Mouse (Mus musculus) midbrain, embryonic 14.5 days (tissue): ENCODE data around the gene 5730522E02Rik. TPM values are rescaled to one million over a fixed set of nuclear protein-coding genes. Genes with fewer than 3 reads are reported as not detected.

Experiments
- ATAC-seq: fragments of 200-750 bp; cut with Nextera tagmentation; 2 replicates; pipeline ENCODE4 v1.8.0; 2017; ENCODE audit warnings: moderate number of reproducible peaks, moderate library complexity; ENCODE audit not compliant: low FRiP score, low TSS enrichment
- DNase-seq: peaks from one replicate; pipeline ENCODE4 v3.0.0-alpha.2; 2015
- H3K27ac ChIP-seq: fragments of 300-500 bp; sonication (generic); replicated peaks from 2 replicates; pipeline ENCODE4 v1.5.1; 2014; ENCODE audit warnings: mild to moderate bottlenecking, low read depth, low read length, moderate library complexity
- H3K27me3 ChIP-seq: fragments of 300-500 bp; sonication (generic); 2 replicates; pipeline ENCODE4 v1.6.1; 2014; ENCODE audit warnings: low read length, control low read depth, mixed read lengths; ENCODE audit not compliant: control insufficient read depth, insufficient read depth
- H3K36me3 ChIP-seq: fragments of 300-500 bp; sonication (generic); 2 replicates; pipeline ENCODE4 v1.6.1; 2014; ENCODE audit warnings: low read length, control low read depth; ENCODE audit not compliant: control insufficient read depth, insufficient read depth
- H3K4me1 ChIP-seq: fragments of 300-500 bp; sonication (generic); 2 replicates; pipeline ENCODE4 v1.6.1; 2014; ENCODE audit warnings: mild to moderate bottlenecking, antibody characterized with exemption, low read length, control low read depth; ENCODE audit not compliant: control insufficient read depth, insufficient read depth
- H3K4me2 ChIP-seq: fragments of 300-500 bp; sonication (generic); 2 replicates; pipeline ENCODE4 v1.6.1; 2014; ENCODE audit warnings: mild to moderate bottlenecking, low read length, moderate library complexity
- H3K4me3 ChIP-seq: fragments of 300-500 bp; sonication (generic); replicated peaks from 2 replicates; pipeline ENCODE4 v1.5.1; 2014; ENCODE audit warnings: low read depth, low read length
- H3K9ac ChIP-seq: fragments of 300-500 bp; sonication (generic); replicated peaks from 2 replicates; pipeline ENCODE4 v1.6.1; 2014; ENCODE audit warnings: mild to moderate bottlenecking, low read length, moderate library complexity
- H3K9me3 ChIP-seq: fragments of 300-500 bp; sonication (generic); 2 replicates; pipeline ENCODE4 v1.6.1; 2016; ENCODE audit warnings: low read length, control low read depth, mixed read lengths; ENCODE audit not compliant: control insufficient read depth
- WGBS: fragments of 180-500 bp; shearing (Covaris S2); extraction: QIAGEN DNeasy Blood & Tissue Kit; methylation state at CpG from one replicate; pipeline ENCODE4 v1.1.7; 2014; 5-methylcytosine and 5-hydroxymethylcytosine counted together
- polyA plus RNA-seq: library from polyadenylated mRNA; unstranded; fragments of >200 nt; fragmentation: Nextera tagmentation; extraction: Ambion mirVana; gene quantifications from 2 replicates; pipeline ENCODE4 v1.2.1, GENCODE M21; 2014

Gene 5730522E02Rik
- polyA plus RNA-seq, 1 experiment from 2014 or later, result 14.8 TPM

DNA sequence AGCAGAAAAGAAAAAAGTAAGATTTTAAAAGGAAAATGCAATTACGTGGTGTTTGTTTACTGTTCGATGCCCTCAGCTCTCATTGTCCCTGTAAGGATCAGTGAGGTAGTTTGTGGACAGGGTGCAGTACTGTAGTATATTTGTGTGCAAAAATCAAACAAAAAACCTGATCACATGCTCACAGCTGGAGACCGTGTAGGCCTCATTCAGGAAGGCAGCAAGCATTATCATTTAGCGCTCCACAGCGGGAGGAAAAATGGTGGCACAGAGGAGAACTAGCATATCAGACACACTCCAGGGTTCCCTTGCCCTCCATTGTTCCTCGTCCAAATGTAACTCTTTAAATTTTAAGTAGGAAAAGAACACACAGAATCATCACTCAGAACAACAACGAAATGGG is 123.9 kb downstream of the 5730522E02Rik start:
- no peaks in the 10 kb centered on the region for H3K36me3 ChIP-seq
- H3K4me2 ChIP-seq, result no peak overlapping the region
- 41% methylated on average over 7 of the region's 7 CpGs for WGBS
- no peak overlapping the region for H3K4me3 ChIP-seq
- ATAC-seq (no peak), DNase-seq (peak; percentile 48)
- peaks cover 6% of the 10 kb centered on the region for H3K4me1 ChIP-seq
- no peaks in the 10 kb centered on the region for H3K27me3 ChIP-seq
- no peak overlapping the region for H3K27ac ChIP-seq
- no peak overlapping the region for H3K9ac ChIP-seq
- no peaks in the 10 kb centered on the region for H3K9me3 ChIP-seq

DNA sequence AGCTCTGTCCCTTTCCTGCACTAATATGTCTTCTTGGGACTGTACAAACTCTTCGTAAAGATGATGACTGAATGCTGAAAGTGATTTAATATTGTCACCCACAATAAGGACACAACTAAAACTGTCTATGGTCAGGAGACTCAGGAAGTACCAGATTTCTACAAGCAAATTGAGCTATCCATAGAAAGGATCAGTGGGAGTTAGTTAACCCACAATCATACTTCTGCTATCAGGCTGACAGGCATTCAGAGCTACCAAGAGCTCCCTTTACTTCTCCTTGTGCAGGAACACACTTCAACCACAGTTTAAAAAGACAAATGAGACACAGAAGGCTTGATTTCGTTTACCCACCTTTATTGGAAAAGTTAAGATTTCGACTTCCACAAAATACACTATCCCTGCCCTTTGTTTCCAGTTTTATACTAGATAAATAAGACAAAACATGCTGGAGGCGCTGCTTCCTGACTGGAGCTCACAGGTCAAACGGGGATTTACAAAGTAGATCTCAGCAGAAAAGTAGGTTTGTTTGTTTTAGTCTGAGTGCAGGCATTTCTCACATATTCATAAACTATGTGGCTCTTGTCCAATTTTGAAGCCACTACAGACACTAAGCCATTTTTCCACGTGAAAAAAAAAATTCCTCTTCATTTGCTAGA is 125.1 kb downstream of the 5730522E02Rik start:
- no peak overlapping the region for H3K9ac ChIP-seq
- H3K27me3 ChIP-seq, result no peaks in the 10 kb centered on the region
- no peaks in the 10 kb centered on the region for H3K9me3 ChIP-seq
- no peak overlapping the region for H3K4me2 ChIP-seq
- H3K4me1 ChIP-seq, result peaks cover 6% of the 10 kb centered on the region
- no peaks in the 10 kb centered on the region for H3K36me3 ChIP-seq
- WGBS, result 71% methylated on average over 6 of the region's 6 CpGs
- H3K27ac ChIP-seq, result no peak overlapping the region
- H3K4me3 ChIP-seq, result no peak overlapping the region
- no peak for DNase-seq
- ATAC-seq, result no peak

GRCm38 (mm10) chr11:26076335-26076734 is 134.2 kb downstream of the 5730522E02Rik start:
- Histone ChIP-seq H3K9me3 (no peaks in the 10 kb centered on the region), H3K4me2 (no peak overlapping the region), H3K36me3 (no peaks in the 10 kb centered on the region), H3K4me3 (no peak overlapping the region), H3K27ac (no peak overlapping the region), H3K27me3 (no peaks in the 10 kb centered on the region), H3K4me1 (no peaks in the 10 kb centered on the region), H3K9ac (no peak overlapping the region)
- ATAC-seq (no peak), DNase-seq (no peak)
- 81% methylated on average over 2 of the region's 2 CpGs for WGBS

DNA sequence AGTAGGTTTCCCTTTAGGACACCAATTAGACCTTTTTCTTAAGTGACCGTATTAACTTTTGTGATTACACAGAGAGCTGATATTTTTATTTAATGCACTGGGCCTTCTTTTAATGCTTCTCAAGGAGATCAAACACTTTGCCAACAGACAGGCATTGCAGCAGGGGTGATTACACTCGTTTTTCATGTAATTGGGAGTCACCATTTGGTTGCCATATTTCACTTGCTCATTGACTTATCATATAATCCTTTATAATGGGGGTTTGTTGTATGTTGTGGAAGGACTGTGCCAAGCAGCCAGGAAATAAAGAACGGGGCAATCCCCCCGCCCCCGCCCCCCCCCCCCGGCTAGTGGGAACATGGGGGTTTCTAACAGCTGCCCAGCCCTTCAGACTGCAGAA is 135.0 kb downstream of the 5730522E02Rik start:
- no peak overlapping the region for H3K9ac ChIP-seq
- no peaks in the 10 kb centered on the region for H3K36me3 ChIP-seq
- H3K4me2 ChIP-seq, result no peak overlapping the region
- DNase-seq, result no peak
- H3K27me3 ChIP-seq, result no peaks in the 10 kb centered on the region
- ATAC-seq, result no peak
- no peak overlapping the region for H3K4me3 ChIP-seq
- 70% methylated on average over 6 of the region's 6 CpGs for WGBS
- H3K4me1 ChIP-seq, result no peaks in the 10 kb centered on the region
- no peaks in the 10 kb centered on the region for H3K9me3 ChIP-seq
- no peak overlapping the region for H3K27ac ChIP-seq

GRCm38 (mm10) chr11:26073638-26074294 is 136.8 kb downstream of the 5730522E02Rik start:
- ATAC-seq, result peak; percentile 87; the same call in 1 of the 2 replicates
- H3K4me1 ChIP-seq, result no peaks in the 10 kb centered on the region
- DNase-seq, result peak; percentile 87
- H3K27me3 ChIP-seq, result no peaks in the 10 kb centered on the region
- H3K4me2 ChIP-seq, result no peak overlapping the region
- H3K9ac ChIP-seq, result no peak overlapping the region
- H3K4me3 ChIP-seq, result no peak overlapping the region
- H3K36me3 ChIP-seq, result no peaks in the 10 kb centered on the region
- no peak overlapping the region for H3K27ac ChIP-seq
- WGBS, result 43% methylated on average over 8 of the region's 8 CpGs
- H3K9me3 ChIP-seq, result no peaks in the 10 kb centered on the region

- H3K9me3 ChIP-seq, result no peaks in the 10 kb centered on the region
- no peak overlapping the region for H3K4me2 ChIP-seq
- H3K27ac ChIP-seq, result no peak overlapping the region
- no peaks in the 10 kb centered on the region for H3K27me3 ChIP-seq
- WGBS, result 53% methylated on average over 4 of the region's 4 CpGs
- DNase-seq, result no peak
- ATAC-seq, result no peak
- H3K9ac ChIP-seq, result no peak overlapping the region
- H3K4me3 ChIP-seq, result no peak overlapping the region
- no peaks in the 10 kb centered on the region for H3K36me3 ChIP-seq
- no peaks in the 10 kb centered on the region for H3K4me1 ChIP-seq
Observed at GRCm38 (mm10) chr11:26072101-26072500, 138.5 kb downstream of the 5730522E02Rik start.

- no peaks in the 10 kb centered on the region for H3K36me3 ChIP-seq
- no peaks in the 10 kb centered on the region for H3K9me3 ChIP-seq
- ATAC-seq, result no peak; the same call in 1 of the 2 replicates
- no peak overlapping the region for H3K9ac ChIP-seq
- no peaks in the 10 kb centered on the region for H3K27me3 ChIP-seq
- H3K4me3 ChIP-seq, result no peak overlapping the region
- H3K4me1 ChIP-seq, result peaks cover 18% of the 10 kb centered on the region
- H3K27ac ChIP-seq, result no peak overlapping the region
- 21% methylated on average over 2 of the region's 2 CpGs for WGBS
- H3K4me2 ChIP-seq, result no peak overlapping the region
- peak; percentile 55 for DNase-seq
Observed at GRCm38 (mm10) chr11:26063252-26063651, 147.3 kb downstream of the 5730522E02Rik start.

DNA sequence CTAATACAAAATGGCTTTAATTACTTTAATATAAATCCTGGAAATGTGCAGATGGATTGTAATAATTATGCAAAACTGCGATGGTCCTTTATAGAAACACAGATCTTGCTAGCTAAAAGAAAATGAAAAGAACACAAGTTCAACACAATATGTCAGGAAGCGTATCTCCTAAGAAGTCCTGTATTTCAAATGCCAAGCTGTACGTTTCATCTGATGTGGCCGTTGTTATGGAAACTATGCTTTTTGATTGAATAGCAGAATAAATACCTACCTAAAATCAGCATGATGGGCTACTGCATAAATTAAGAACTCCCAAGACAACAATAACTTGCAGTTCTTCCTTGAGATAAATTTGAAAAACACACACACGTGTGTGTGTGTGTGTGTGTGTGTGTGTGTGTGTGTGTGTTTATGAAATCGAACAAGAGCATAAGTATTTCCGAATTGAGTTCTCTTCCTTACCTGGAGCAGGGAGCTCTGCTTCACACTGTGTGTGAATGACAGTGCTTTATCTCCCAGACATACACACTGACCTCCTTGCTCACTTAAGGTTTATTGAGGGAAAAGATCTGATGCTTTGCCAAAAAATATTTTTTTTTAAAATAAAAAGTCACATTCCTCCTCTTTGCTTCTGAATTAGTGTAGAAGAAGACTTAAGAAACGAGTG is 149.0 kb downstream of the 5730522E02Rik start:
- H3K27ac ChIP-seq, result no peak overlapping the region
- WGBS, result 41% methylated on average over 8 of the region's 8 CpGs
- DNase-seq, result peak; percentile 47
- H3K9me3 ChIP-seq, result no peaks in the 10 kb centered on the region
- H3K9ac ChIP-seq, result no peak overlapping the region
- no peaks in the 10 kb centered on the region for H3K27me3 ChIP-seq
- H3K4me1 ChIP-seq, result peaks cover 18% of the 10 kb centered on the region
- no peak overlapping the region for H3K4me3 ChIP-seq
- no peaks in the 10 kb centered on the region for H3K36me3 ChIP-seq
- H3K4me2 ChIP-seq, result no peak overlapping the region
- no peak for ATAC-seq
